ENCODE assay signal across 15 mouse cellular contexts in genomic region chr19:19306476-19307131, GRCm38 (mm10).
DNase-seq lines count a peak whose midpoint lies in the region; ATAC-seq and TF ChIP-seq lines count a peak whose summit lies in the region.
"Had no signal": no experiment of that assay in that cellular context is flagged by ENCODE, and none has a peak within 500 bp of the region (broad histone marks: within the 10 kb centered on the region; RNA-seq: fewer than 3 reads in every experiment).

No protein-coding gene starts in this region.

- no peaks in the 10 kb centered on the region for H3K4me1 ChIP-seq in forebrain, embryonic 13.5 days
- H3K4me1 ChIP-seq in forebrain, embryonic 12.5 days = peaks cover 6% of the 10 kb centered on the region; the same call in 1 of the 2 replicates
- H3K4me1 ChIP-seq in kidney, adult 2 months (ENCODE audit: control insufficient read depth, insufficient read depth, low read length) = no peaks in the 10 kb centered on the region
- H3K4me1 ChIP-seq: limb, embryonic 10.5 days; neural tube, embryonic 13.5 days had no signal

- ATAC-seq in forebrain, embryonic 13.5 days = peak; percentile 82
- ATAC-seq in forebrain, embryonic 12.5 days (ENCODE audit: low FRiP score) = no peak
- ATAC-seq: activated CD4-positive, CD25-positive, alpha-beta regulatory T cell, adult 4 months had no signal

- TF ChIP-seq POLR2A in kidney, adult 2 months (IDR thresholded peaks at IDR 0.05; ENCODE audit: low read depth, low read length) = no peak

- no peaks in the 10 kb centered on the region for H3K9me3 ChIP-seq in forebrain, embryonic 13.5 days (replicated peaks)
- H3K9me3 ChIP-seq in forebrain, embryonic 12.5 days = no peaks in the 10 kb centered on the region
- H3K9me3 ChIP-seq: limb, embryonic 10.5 days; neural tube, embryonic 13.5 days had no signal

- TF ChIP-seq CTCF in kidney, adult 2 months (conservative IDR thresholded peaks at IDR 0.05; ENCODE audit: insufficient read depth, insufficient read length, low read depth, low read length) = no peak

- WGBS in forebrain, embryonic 13.5 days = 62% methylated on average over 6 of the region's 6 CpGs
- 58% methylated on average over 6 of the region's 6 CpGs for WGBS in forebrain, embryonic 12.5 days
- 84% methylated on average over 6 of the region's 6 CpGs for whole genome bisulfite sequencing in kidney, adult 2 months

- H3K27ac ChIP-seq in forebrain, embryonic 13.5 days = peak overlapping the region; percentile 40; the same call in 1 of the 2 replicates
- no peak overlapping the region for H3K27ac ChIP-seq in forebrain, embryonic 12.5 days
- H3K27ac ChIP-seq in kidney, adult 2 months (ENCODE audit: insufficient read depth, low read depth, low read length) = no peak overlapping the region
- H3K27ac ChIP-seq: limb, embryonic 10.5 days; neural tube, embryonic 13.5 days had no signal

- no peak overlapping the region for H3K4me2 ChIP-seq in forebrain, embryonic 13.5 days
- no peak overlapping the region for H3K4me2 ChIP-seq in forebrain, embryonic 12.5 days
- H3K4me2 ChIP-seq: neural tube, embryonic 13.5 days had no signal

- peak; percentile 53 for DNase-seq in right cerebral cortex, adult 18-20 months
- DNase-seq in right cerebral cortex, postnatal 25 days = no peak
- peak; percentile 4 to 60 for DNase-seq in frontal cortex, postnatal 36 days (ENCODE audit: low spot score in 2 of 2)
- peak; percentile 1 to 14 for DNase-seq in right cerebral cortex, postnatal 36 days (ENCODE audit: low spot score in 2 of 2)
- no peak for DNase-seq in thymus, postnatal 14 days
- DNase-seq in kidney, adult 2 months = no peak
- DNase-seq: B cell, adult 2 months; cerebellum, adult 18-20 months; heart, postnatal 4 days; kidney, adult 8-10 months had no signal

- H3K27me3 ChIP-seq in forebrain, embryonic 13.5 days = no peaks in the 10 kb centered on the region
- H3K27me3 ChIP-seq in forebrain, embryonic 12.5 days = no peaks in the 10 kb centered on the region
- H3K27me3 ChIP-seq in kidney, adult 2 months (replicated peaks; ENCODE audit: control insufficient read depth, insufficient read depth, low read length) = no peaks in the 10 kb centered on the region
- H3K27me3 ChIP-seq: neural tube, embryonic 13.5 days had no signal

- H3K9ac ChIP-seq in forebrain, embryonic 13.5 days = no peak overlapping the region
- H3K9ac ChIP-seq in forebrain, embryonic 12.5 days = no peak overlapping the region
- H3K9ac ChIP-seq: neural tube, embryonic 13.5 days had no signal

- H3K4me3 ChIP-seq in forebrain, embryonic 13.5 days = no peak overlapping the region
- no peak overlapping the region for H3K4me3 ChIP-seq in forebrain, embryonic 12.5 days (replicated peaks)
- H3K4me3 ChIP-seq in kidney, adult 2 months (ENCODE audit: insufficient read depth, low read depth, low read length) = no peak overlapping the region
- H3K4me3 ChIP-seq: limb, embryonic 10.5 days; neural tube, embryonic 13.5 days had no signal

- H3K36me3 ChIP-seq in forebrain, embryonic 13.5 days (ENCODE audit: poor library complexity, severe bottlenecking) = no peaks in the 10 kb centered on the region
- no peaks in the 10 kb centered on the region for H3K36me3 ChIP-seq in forebrain, embryonic 12.5 days (replicated peaks)
- no peaks in the 10 kb centered on the region for H3K36me3 ChIP-seq in kidney, adult 2 months (ENCODE audit: control insufficient read depth, insufficient read depth, low read length)
- H3K36me3 ChIP-seq: limb, embryonic 10.5 days; neural tube, embryonic 13.5 days had no signal

Comparison
In these comparisons a context has a peak if more than half of its experiments do, and no peak if none do; other contexts are left out.
1. DNase-seq: peak in right cerebral cortex, adult 18-20 months (single experiment), frontal cortex, postnatal 36 days (2 of 2) and right cerebral cortex, postnatal 36 days (2 of 2); none in right cerebral cortex, postnatal 25 days (single experiment), thymus, postnatal 14 days (single experiment) and kidney, adult 2 months (single experiment).